Mouse (Mus musculus) kidney, adult 2 months (tissue): ENCODE results near the gene Zfp648. TPM values are rescaled to one million over a fixed set of nuclear protein-coding genes. Genes with fewer than 3 reads are reported as not detected.

Experiments used
- DNase-seq: peaks from one replicate; pipeline ENCODE4 v3.0.0; 2021
- H3K27ac ChIP-seq: fragments of 200-500 bp; 2 replicates; pipeline ENCODE4 v1.5.1; 2012; ENCODE audit warnings: low read depth, low read length, control low read depth, inconsistent platforms; ENCODE audit not compliant: insufficient read depth
- H3K27me3 ChIP-seq: fragments of 200-500 bp; replicated peaks from 2 replicates; pipeline ENCODE4 v1.6.1; 2012; ENCODE audit warnings: mild to moderate bottlenecking, moderate library complexity, low read length, inconsistent platforms; ENCODE audit not compliant: control insufficient read depth, insufficient read depth
- H3K36me3 ChIP-seq: fragments of 200-500 bp; 2 replicates; pipeline ENCODE4 v1.6.1; 2012; ENCODE audit warnings: mild to moderate bottlenecking, moderate library complexity, low read length, inconsistent platforms; ENCODE audit not compliant: control insufficient read depth, insufficient read depth
- H3K4me1 ChIP-seq: fragments of 200-500 bp; 2 replicates; pipeline ENCODE4 v1.6.1; 2011; ENCODE audit warnings: low read length; ENCODE audit not compliant: control insufficient read depth, insufficient read depth
- H3K4me3 ChIP-seq: fragments of 200-500 bp; 2 replicates; pipeline ENCODE4 v1.5.1; 2011; ENCODE audit warnings: mild to moderate bottlenecking, low read depth, low read length, control low read depth; ENCODE audit not compliant: insufficient read depth
- CTCF ChIP-seq: fragments of 200-500 bp; conservative IDR thresholded peaks from 2 replicates; pipeline ENCODE4 v1.5.1; 2011; ENCODE audit warnings: low read depth, mild to moderate bottlenecking, control low read depth, low read length, moderate library complexity, mixed read lengths; ENCODE audit not compliant: insufficient read depth, insufficient read length
- POLR2A ChIP-seq: fragments of 200-500 bp; IDR thresholded peaks from one replicate; pipeline ENCODE4 v1.6.1; 2011; ENCODE audit warnings: low read depth, low read length, control low read depth
- WGBS: fragments of 180-500 bp; shearing (Covaris S2); methylation state at CpG from one replicate; pipeline ENCODE4 v1.1.7; 2018; 5-methylcytosine and 5-hydroxymethylcytosine counted together
- polyA plus RNA-seq: library from polyadenylated mRNA; depleted of rRNA; stranded (reverse); fragments of >200 nt; gene quantifications from 2 replicates; pipeline ENCODE4 v1.2.3, GENCODE M21; 2012

Gene Zfp648
- polyA plus RNA-seq, 1 experiment = 0.84 TPM

GRCm38 (mm10) chr1:154177781-154178180 lies 23.2 kb upstream of the Zfp648 start:
- Histone ChIP-seq H3K27me3 (no peaks in the 10 kb centered on the region), H3K36me3 (no peaks in the 10 kb centered on the region), H3K4me3 (no peak overlapping the region), H3K4me1 (no peaks in the 10 kb centered on the region), H3K27ac (no peak overlapping the region)
- 94% methylated on average over 4 of the region's 4 CpGs for WGBS
- TF ChIP-seq CTCF (no peak), POLR2A (no peak)
- DNase-seq = no peak

- no peak for DNase-seq
- peaks cover under 1% of the 10 kb centered on the region; the same call in 1 of the 2 replicates for H3K4me1 ChIP-seq
- TF ChIP-seq POLR2A (no peak), CTCF (no peak)
- H3K27me3 ChIP-seq = no peaks in the 10 kb centered on the region
- 85% methylated on average over 8 of the region's 8 CpGs for WGBS
- no peaks in the 10 kb centered on the region for H3K36me3 ChIP-seq
- H3K4me3 ChIP-seq = no peak overlapping the region
- H3K27ac ChIP-seq = no peak overlapping the region
These were observed 22.3 kb upstream of the Zfp648 start for GRCm38 (mm10) chr1:154178541-154179155.

GRCm38 (mm10) chr1:154180952-154181351 lies 20.0 kb upstream of the Zfp648 start:
- Histone ChIP-seq H3K27me3 (no peaks in the 10 kb centered on the region), H3K4me1 (peaks cover 4% of the 10 kb centered on the region; the same call in 1 of the 2 replicates), H3K4me3 (no peak overlapping the region), H3K36me3 (no peaks in the 10 kb centered on the region), H3K27ac (no peak overlapping the region)
- peak; percentile 83 for DNase-seq
- TF ChIP-seq CTCF = peak; percentile 90
- TF ChIP-seq POLR2A = no peak
- WGBS = 15% methylated on average over 2 of the region's 2 CpGs

GRCm38 (mm10) chr1:154182396-154183076 lies 18.5 kb upstream of the Zfp648 start:
- TF ChIP-seq POLR2A (no peak), CTCF (peak; percentile 56)
- no peak overlapping the region for H3K27ac ChIP-seq
- DNase-seq = peak; percentile 45
- no peaks in the 10 kb centered on the region for H3K27me3 ChIP-seq
- peaks cover 4% of the 10 kb centered on the region; the same call in 1 of the 2 replicates for H3K4me1 ChIP-seq
- H3K36me3 ChIP-seq = no peaks in the 10 kb centered on the region
- 64% methylated on average over 6 of the region's 6 CpGs for WGBS
- H3K4me3 ChIP-seq = no peak overlapping the region

- H3K36me3 ChIP-seq = no peaks in the 10 kb centered on the region
- H3K27ac ChIP-seq = peak overlapping the region; percentile 52
- H3K4me1 ChIP-seq = peaks cover 4% of the 10 kb centered on the region; the same call in 1 of the 2 replicates
- DNase-seq = peak; percentile 38
- TF ChIP-seq POLR2A (no peak), CTCF (no peak)
- WGBS = 56% methylated on average over 7 of the region's 7 CpGs
- H3K27me3 ChIP-seq = no peaks in the 10 kb centered on the region
- no peak overlapping the region for H3K4me3 ChIP-seq
These were observed 17.8 kb upstream of the Zfp648 start for GRCm38 (mm10) chr1:154183077-154183751.

GRCm38 (mm10) chr1:154188229-154188628 lies 12.8 kb upstream of the Zfp648 start:
- TF ChIP-seq POLR2A = no peak
- TF ChIP-seq CTCF = no peak
- no peaks in the 10 kb centered on the region for H3K36me3 ChIP-seq
- no peak for DNase-seq
- peaks cover 4% of the 10 kb centered on the region; the same call in 1 of the 2 replicates for H3K4me1 ChIP-seq
- H3K4me3 ChIP-seq = no peak overlapping the region
- H3K27ac ChIP-seq = no peak overlapping the region
- H3K27me3 ChIP-seq = no peaks in the 10 kb centered on the region
- 83% methylated on average over 4 of the region's 4 CpGs for whole genome bisulfite sequencing

- TF ChIP-seq POLR2A (no peak), CTCF (no peak)
- DNase-seq = no peak
- Histone ChIP-seq H3K27me3 (no peaks in the 10 kb centered on the region), H3K36me3 (no peaks in the 10 kb centered on the region), H3K4me1 (peaks cover 3% of the 10 kb centered on the region; the same call in 1 of the 2 replicates), H3K27ac (no peak overlapping the region), H3K4me3 (no peak overlapping the region)
- 53% methylated on average over 4 of the region's 4 CpGs for WGBS
These were observed 12.4 kb upstream of the Zfp648 start for GRCm38 (mm10) chr1:154188631-154189030.
